Mouse (Mus musculus) cerebellum, adult 2 months (tissue): ENCODE measurements around the gene Klhl22.

Experiments used
- CTCF ChIP-seq: fragments of 200-500 bp; IDR thresholded peaks from 2 replicates; pipeline ENCODE4 v1.5.1; 2011; ENCODE audit warnings: low read depth, mild to moderate bottlenecking, control low read depth, low read length, moderate library complexity, borderline replicate concordance; ENCODE audit not compliant: insufficient read depth
- POLR2A ChIP-seq: fragments of 200-500 bp; IDR thresholded peaks from 2 replicates; pipeline ENCODE4 v1.6.1; 2011; ENCODE audit warnings: low read length, control low read depth, borderline replicate concordance; ENCODE audit not compliant: insufficient read depth

DNA sequence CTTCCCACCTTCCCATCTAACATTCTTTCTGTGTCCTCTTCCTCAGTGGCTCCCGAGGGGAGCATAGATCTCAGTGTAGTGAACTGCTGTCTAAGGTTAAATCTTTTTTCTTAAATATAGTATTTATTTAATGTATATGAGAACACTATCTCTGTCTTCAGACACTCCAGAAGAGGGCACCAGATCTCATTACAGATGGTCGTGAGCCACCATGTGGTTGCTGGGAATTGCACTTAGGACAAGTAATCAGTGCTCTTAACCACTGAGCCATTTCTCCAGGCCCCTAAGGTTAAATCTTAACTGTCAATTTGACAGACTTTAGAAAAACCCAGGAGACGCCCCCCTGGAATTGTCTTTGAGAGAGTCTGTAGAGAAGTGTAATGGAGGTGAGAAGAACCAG lies 27.4 kb upstream of the Klhl22 start:
- TF ChIP-seq CTCF (no peak), POLR2A (no peak)
